Mouse (Mus musculus): ENCODE measurements around the gene Ephb3.
"Not testable (repeated sequence)": the region's sequence is repeated elsewhere in the genome, so short reads cannot be mapped to it uniquely, and the experiment has no call there.

Ephb3 gene

DNA sequence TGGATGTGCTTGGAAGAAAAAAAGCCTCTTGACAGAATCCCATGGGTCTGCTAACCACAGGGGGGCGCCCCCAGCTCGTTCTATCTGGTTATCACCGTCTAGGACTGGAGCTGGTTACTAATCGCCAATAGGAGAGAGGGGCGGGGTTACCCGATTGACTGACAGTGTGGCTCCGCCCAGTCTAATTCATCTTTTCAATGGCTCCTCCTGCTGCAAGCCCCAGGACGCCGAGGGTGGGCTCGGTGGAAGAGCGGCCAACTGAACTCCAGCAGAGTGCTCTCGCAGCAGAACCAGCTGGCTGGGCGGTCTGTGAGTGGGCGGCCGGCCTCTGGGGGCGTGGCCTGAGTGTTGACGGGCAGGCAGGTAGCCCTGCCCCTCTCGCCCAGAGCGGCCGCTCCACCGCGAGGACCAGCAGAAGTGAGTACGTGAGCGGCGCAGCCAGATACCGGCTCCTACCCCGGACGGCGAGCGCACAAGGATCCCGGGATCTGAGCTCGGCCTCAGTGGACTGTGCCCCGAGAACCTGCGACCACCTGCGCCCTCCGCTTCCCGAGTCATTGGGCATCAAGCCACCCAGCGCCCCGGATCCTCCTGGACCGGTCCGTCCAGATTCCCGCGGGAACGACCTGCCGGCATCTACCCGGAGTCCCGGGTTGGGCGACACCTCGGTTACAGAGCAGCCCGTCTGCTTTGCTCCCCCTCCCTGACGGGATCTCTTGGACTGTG, at the start of gene Ephb3:
TSS of gene Ephb3 (plus strand) at position 389 of the 726 bp plus-strand sequence.
- DNase-seq: peak; percentile 99

DNA sequence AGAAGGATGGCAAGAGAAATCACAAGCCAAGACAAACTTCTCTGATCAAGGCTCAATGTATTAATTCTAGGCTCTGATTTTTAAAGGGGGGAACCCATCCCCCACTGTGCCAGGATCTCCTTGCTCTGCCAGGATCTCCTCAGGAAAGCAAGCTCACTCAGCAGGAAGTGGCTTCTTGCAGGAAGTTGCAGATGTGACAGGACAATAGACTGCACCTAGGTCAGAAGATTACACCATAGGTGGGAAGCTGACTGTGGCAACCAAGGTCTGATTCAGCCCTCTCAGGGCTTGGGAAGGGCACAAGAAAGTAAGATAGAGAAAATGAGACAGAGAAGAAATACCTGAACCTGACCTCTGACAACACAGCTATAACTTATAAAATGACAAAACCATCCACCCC, 48.3 kb upstream of the Ephb3 start:
- not testable (repeated sequence) for DNase-seq

DNA sequence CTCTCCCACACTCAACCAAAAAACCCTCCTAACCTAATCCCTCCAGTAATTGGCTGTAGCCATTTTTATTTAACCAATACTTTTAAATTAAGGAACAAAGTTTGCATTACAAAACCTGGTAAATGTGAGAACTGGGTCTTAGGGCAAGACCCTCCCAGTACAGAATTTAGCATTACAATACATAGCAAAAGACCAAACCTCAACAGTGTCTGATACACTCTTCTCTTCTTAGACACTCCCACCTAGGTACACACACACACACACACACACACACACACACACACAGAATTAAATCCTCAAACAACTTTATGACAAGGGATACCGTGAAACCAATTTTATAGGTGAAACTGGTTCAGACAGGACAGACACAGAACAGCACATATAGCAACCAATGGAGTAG, 45.3 kb upstream of the Ephb3 start:
- not testable (repeated sequence) for DNase-seq

DNA sequence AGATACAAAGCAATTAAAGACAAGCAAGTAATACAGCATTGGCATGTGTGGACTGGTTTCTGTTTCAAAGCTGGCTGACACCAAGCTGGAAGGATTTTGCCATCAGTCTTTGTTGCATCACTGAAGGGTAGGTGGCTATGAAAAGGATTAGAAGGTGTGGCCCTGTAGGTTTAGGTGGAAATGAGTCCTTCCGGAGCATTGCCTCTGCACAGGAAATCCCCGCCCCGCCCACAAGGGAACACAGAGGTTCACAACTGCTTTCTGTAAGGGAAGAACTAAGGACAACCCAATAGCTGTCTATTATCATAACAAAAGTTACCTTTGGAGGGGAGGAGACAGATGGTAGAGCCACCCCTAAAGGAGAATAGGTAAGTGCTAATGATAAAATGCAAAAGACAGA, 41.1 kb upstream of the Ephb3 start:
- DNase-seq: not testable (repeated sequence)

DNA sequence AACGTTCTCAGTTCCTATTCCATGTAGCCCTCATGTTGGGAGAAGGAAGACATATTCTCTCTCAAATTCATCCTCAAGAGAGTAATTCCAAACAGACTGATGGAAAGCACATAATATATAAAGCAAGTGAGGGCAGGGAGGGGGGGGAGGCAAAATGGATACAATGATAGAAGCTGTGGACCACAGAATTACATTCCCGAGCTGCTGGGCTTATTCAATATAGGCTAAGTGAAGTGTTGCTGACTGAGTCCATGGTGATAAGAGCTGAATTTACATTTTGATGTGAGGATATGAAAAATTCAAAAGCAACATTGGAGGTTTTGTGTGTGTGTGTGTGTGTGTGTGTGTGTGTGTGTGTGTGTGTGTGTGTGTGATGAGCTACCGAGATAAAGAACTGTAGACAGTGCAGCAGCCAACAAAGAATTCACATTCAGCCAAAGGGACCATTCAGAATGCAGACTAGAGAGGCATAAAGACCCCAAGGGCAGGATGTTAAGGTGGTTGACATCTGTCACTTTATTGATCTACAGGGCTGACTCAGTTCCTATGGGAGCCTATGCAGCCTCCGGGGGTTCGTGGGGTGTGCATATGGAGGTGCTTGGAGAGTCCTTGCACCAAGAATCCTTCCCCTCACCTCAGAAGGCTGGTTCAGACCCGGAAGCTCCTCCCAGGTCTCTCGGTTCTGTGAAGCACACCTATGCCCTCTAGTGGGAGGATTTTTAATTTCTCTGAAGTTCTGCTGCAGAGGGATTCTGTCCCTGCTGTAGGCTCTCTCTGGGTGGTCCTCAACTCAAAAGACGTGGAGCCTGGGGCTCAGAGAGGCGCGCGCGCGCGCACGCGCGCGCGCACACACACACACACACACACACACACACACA, 39.0 kb upstream of the Ephb3 start:
- DNase-seq: peak; percentile 13

DNA sequence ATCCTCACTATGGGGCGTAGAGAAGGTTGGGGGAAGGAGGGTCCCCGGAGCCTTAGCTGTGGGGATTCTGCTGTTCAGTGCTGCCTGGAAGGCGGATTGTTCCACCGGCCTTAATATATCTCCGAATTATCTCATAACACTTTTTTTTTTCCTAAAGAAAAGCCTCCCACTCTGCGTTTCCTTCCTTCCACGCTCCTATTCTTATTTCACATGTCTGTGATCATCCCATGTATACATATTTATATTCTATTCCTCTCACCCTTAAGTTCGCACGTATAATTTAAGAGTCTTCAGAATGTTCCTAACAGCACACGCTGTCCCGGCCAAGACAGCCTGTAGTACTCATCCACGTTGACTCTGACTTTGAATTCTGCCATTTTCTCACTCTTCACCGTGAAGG, 35.8 kb upstream of the Ephb3 start:
- no peak for DNase-seq

DNA sequence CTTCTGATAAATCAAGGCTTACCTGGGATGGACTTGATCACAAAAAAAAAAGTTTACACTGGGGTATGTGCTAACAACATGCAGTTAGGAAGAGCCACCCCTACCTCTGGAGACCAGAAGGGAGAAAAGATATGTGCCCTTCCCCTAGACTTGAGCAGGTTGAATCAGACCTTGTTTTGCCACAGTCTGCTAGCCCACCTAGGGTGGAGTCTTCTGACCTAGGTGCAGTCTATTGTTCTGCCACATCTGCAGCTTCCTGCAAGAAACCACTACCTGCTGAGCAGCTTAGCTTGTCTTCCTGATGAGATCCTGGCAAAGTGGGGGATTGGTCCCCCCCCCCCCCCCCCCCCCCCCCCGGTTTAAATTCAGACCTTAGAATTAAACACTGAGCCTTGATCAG, 29.3 kb upstream of the Ephb3 start:
- DNase-seq: no peak

DNA sequence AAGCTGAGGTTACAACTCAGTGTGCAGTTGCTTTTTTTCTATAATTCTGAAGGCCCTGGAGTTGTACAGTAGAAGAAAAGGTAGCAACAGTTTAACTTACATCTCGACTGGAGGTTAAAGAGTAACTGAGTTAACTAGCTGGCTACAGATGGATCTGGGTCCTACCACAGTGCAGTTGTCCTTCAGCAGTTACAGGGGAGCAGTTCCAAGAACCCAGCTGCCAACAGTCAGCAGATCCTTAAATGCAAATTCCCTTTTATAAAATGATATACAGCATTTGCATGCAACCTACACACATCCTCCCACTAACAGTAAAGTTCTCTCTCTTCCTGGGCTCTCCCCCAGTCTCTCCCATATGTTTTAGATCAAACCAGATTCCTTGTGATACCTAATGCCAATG, 22.4 kb upstream of the Ephb3 start:
- peak; percentile 88 for DNase-seq

DNA sequence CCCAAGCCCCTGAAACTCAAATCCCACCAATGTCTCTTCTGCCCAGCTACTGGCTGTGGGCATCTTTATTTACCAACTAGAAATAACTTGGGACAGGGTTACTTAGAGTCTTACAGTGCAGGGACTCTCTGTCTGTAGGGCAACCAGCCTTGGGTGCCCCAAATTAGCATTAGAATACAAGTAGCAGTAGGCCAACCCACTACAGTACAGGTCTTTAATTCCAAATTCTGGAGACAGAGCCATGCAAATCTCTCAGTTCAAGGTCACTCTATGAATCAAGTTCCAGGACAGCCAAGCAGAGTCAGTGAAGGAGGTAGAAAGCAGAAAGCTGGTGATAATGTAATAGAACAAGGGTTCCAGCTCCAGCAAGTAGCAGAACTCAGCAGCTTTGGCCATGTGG, 19.9 kb upstream of the Ephb3 start:
- no peak for DNase-seq

DNA sequence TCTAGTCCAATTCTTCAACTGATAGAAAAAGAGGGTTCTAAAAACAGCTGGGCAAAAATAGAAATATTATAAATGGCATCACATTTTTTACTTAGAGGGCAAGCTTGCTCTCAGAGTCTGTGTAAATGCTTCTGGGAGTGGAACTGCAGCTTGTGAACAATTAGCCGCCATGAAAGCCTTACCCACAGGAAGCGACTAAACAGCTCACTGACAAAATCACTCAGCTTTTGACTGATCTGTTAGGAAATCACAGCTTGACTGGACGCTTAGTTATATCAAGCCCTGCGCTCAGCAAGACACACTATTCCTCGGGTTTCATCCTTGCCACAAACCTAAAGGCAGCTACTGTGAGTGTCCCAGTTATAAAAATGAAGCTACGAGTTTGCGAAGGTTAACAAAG, 17.0 kb upstream of the Ephb3 start:
- DNase-seq: no peak

DNA sequence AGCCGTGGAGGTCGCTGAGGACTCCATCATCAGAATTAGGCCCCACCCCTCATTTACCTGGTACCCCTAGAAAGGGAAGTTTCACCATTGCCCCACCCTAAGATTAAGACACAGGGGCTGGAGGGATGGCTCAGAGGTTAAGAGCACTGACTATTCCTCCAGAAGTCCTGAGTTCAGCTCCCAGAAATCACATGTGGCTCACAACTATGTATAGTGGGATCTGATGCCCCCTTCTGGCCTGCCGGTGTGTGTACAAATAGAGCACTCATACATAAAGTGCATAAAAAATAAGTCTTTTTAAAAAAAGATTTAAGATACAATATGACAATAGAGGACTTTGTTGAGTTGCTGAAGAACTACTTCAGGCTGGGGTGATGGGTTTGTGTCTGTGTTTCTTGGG, 16.2 kb upstream of the Ephb3 start:
- peak; percentile 25 for DNase-seq

DNA sequence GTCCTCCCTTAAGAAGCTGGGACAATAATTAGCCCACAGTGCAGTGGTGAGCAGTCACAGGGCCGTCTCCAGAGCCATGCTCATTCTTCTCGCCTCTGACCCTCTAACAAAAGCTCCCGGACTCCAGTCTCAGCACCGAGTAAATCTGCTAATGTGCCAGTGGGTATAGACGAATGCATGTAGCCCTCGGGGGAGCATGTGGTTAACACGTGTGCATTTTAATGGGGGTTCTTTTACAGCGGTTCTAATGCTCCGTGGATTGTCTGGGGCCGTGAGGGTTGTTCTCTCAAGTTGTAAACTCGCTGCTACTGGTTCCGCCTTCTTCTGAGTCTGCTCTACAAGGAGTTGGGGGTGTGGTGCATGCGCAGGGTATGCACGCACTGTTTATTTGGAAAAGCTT, 13.0 kb upstream of the Ephb3 start:
- no peak for DNase-seq

DNA sequence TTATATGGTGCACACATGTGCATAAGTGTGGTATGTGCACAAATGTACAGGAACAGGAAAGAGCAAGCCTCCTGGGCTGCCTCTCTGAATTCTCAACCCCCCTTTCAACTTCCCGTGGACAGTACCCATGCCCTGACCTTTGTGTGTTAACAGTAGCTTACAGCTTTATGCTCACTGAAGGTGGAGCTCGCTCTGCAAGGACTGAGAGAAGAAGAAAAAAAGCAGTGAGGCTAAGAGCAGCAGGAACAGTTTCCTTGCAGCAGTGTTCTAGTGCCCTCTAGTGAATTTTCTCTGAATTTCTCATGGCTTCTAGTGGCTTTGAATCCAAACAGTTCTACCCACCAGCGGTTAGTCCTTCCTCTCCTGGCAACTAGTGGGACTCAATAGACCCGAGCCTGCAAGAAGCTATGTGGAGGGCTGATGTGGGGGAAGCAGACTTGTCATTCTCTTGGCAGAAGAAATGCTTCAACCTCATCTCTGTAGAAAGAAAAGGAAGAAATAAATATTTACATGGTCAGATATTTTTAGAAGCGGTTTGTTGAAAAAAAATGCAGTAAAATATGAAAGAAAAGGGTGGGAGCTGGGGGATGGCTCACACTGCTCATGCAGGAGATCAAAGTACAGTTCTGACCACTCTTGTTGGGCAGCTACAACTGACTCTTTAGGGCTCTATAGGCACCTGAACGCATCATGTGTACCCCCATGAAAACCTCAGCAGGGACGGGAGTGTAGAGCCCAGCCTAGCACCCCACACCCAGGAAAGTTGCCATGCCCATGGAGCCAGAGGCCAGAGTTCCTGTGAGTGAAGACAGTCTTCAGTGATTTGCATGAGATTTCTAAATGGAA, 11.8 kb upstream of the Ephb3 start:
- DNase-seq: peak; percentile 83

DNA sequence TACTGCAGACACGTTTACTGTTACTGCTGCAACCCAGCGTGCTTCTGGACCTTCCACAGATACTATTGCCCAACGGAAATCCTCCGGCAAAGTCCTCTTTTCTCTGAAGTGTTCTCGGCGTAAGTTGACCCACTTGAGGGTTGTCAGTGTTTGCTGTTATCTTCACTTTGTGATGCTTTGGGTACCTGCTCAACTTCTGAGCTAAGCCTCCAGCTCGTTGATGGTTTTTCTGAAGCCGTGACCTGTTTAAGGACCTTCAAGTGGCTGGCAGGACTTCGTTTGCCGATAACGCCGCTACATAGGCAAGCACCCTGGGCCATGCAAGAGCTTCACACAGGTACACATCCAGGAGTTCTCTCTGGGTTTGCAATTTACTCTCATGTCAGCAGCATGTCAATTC, 10.4 kb upstream of the Ephb3 start:
- DNase-seq: no peak

DNA sequence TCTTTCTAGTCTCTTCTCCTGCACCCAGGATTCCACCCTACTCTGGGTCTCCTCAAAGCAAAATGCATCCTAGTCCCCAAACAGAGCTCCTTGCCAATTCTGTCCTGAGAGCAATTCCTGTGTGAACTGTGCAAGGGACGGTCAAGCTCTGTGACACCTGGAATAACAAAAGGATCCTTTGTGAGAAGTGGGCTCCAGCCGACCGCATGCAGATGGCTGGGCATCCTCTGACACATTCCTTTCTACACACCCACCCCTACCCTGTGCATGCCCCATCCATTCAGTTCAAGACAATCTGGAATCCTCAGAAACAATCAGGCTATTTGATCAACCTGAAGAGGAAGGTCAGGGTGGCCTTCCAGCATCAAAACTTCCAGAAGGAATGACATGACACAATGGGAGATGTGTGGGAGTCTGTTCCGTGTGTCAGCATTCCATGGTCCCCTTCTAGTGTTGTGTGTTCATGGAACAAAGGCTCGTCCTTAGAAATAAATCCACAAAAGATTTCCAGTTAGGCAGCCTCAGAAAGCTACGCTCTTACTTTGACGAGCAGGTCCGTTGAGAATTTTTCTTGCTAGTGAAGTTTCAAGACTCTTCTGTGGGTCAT, 9.2 kb upstream of the Ephb3 start:
- no peak for DNase-seq

DNA sequence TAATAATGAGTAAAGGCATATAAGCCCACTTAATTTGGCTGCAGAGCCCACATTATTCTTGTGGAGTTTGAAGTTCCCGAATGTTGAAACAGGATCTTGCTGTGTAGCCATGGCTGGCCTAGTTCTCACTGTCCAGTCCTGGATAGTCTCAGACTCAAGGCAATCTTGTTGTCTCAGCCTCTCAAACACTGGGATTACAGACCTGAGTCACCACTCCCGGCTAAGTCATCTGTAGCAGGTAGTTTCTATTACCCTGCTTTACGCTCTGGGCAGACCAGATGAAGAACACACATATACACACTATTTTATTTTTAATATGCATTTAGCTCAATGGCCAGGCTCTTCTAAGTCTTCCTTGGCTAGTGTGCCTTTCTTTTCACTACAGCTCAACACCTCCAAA, 8.0 kb upstream of the Ephb3 start:
- no peak for DNase-seq

DNA sequence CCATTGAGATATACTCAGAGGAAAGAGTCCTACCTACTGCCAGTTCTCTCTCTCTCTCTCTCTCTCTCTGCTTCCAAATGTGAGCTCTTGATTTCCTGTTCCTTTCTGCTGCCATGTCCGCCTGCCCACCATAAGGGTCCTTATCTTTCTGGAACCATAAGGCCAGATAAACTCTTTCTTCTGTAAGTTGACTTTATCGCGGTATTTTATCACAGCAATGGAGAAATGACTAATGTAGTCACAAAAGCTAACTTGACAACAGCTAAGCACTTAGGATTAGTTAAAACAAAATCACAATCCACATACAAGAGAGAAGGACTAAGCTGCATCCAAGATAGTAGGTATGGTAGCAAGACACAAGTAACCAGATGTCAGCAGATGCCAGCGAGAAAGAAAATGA, 7.0 kb upstream of the Ephb3 start:
- DNase-seq: no peak

DNA sequence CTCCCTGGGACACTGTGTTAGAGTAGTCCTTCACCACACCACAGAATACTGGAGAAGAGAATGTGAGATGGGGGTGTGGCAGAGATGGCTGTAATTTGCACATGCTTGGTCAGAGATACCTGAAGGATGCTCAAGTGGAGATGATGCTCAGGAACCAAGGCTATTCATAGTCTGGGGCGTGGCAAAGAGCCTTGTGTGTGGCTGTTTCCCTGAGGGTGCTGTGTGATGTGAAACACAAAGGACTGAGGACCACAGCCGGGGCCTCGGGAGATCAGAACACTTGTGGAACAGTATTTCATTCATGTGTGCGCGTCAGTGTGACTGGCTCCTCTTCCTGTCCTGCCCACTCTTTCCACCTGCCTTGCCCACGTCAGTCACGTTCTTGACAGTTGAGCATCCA, 6.5 kb upstream of the Ephb3 start:
- DNase-seq: no peak

DNA sequence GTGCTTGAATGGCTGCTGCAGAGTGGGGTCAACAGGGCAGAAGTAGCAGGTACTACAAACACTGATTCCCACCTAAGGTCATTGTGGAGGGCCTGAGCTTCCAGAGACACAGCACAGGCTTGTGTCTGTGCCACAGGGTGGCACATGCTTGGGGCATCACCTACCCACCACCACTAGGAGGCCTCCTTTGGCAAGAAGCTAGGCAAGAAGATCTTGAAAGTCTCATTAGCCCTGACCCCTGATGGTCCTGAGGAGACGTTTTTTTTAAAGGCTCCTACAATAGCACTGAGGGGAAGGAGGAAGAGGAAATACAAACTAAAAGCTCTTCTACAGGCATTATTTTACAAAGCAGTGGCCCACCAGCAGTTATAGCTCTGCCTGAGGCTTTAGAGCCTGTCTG, 6.0 kb upstream of the Ephb3 start:
- DNase-seq: peak; percentile 23

DNA sequence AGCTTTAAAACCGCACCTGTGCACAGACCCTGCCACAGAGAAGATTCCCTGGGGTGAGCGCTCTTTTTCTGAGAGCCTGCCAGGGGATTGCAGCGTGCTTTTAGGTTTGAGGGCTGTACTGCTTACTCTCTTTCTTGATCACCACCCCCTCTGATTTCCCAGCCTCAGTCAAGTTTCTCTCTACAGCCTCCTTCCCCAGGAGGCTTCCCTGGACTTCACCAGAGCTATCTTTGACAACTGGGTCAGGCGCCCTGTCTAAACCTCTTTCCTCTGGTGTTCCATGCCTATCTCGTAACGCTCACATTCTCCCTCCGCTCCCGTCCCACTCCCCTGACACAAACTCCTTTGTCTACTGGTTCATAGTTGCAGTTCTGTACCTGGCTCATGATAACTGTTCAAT, 5.1 kb upstream of the Ephb3 start:
- DNase-seq: no peak

DNA sequence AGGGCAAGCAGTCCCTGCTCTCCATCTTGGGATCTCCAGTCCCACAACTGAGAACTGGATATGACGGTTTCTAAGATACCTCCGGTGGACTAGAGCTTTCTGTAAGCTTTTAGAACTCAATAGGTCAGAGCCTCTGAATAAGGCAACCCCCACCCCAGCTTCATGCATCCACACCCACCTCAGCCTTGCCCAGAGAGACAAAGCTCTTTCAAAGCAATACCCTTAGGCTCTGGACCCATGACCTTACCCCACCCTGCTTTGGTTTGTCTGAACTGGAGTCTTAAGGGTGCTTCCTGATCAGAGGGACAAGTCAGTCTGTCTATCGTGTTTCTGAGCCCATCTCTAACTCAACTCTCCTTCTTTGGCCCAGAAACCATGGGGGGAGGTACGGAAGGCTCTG, 1.8 kb upstream of the Ephb3 start:
- no peak for DNase-seq

DNA sequence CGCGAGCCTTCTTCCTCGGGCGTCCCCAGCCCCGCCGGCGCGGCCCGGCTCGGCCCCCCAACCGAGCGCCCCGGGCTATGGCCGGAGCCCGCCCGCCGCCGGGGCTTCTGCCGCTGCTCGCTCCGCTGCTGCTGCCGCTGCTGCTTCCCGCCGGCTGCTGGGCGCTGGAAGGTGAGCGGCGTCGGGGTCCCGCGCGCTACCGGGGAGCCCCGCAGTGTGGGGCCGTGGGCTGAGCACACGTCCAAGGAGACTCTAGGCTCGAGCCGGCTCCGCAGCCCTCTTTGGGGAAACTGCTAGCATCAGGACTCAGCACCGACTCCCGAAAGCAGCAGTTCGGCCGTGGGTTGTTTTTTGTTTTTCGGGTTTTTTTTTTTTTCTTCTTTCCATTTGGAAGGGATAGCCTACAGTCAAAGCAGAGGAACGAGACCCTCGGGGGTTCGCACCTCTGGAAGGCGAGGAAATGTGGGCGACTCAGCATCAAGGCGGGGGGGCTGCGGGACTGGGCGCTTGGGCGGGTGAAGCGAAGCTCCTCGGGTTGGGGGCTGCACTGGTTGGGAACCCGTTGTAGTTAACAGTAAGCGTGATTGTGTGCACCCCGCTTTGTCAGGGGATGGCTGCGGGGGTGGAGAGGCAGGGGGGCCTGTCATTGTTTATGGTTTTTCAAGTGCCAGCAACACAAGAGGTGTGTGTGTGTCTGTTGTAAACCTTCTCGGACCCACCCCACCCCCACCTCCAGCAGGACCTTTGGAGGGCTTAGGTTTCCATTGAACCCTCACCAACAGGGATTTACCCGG, 735 bp downstream of the Ephb3 start:
- no peak for DNase-seq

All from kidney, adult 9 months (tissue).